Mouse (Mus musculus) spleen, postnatal 0 days (tissue): ENCODE measurements around the gene Mblac1. TPM values are rescaled to one million over a fixed set of nuclear protein-coding genes. Genes with fewer than 3 reads are reported as not detected.
A peak's percentile ranks its signal among the peaks of the same experiment; 100 is the strongest.

Experiments used
- microRNA counts: library from miRNA; unstranded; fragments of <30 nt; microRNA quantifications from one replicate; lab custom pipeline; 2015
- polyA plus RNA-seq: library from polyadenylated mRNA; unstranded; fragments of >200 nt; fragmentation: Nextera tagmentation; extraction: Ambion mirVana; gene quantifications from 2 replicates; pipeline ENCODE4 v1.2.1, GENCODE M21; 2015

Mblac1 gene
- polyA plus RNA-seq: 6.0 and 7.3 TPM in 2 replicates

DNA sequence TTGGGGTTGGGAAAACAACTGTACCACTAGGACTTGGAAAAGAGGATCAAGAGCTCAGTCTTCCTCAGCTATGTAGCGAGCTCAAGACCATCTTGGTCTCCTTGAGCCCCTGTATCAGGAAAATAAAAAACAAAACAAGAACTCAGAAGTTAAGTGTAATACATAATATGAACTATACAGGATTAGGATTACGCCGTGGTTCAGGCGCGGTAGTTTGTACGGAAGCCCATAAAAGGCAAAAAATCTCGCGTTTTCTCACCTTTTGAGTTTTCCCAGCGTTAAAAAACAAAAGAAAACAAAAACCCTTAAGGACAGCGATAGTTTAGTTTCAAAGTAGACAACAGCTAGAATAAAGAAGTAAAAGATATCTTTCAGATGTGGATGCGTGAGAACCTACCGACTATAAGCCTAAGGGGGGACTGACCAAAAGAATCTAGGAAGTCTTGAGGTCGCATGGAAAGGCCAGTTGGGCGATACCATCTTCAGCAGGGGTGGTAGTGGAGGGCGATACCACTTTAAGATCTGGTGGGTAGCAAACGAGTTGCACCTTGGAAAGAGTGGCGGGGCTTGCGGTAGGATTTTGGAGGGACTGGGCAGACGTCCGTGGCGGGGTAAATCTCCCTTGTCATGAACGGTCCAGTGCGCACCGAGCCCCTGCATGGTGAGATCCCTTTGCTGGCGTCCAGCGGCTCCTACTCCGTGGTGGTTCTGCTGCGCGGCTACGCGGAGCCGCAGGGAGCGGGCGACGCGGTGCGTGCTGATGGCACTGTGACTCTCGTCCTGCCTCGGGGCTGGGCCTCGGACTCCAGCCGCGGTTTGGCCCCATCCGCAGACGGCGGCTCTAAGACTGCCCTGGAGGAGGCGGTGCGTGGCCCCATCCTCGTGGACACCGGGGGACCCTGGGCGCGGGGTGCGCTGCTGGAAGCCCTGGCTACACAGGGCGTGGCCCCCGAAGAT is at the start of gene Mblac1:
TSS of gene Mblac1 (plus strand) at position 544 of the 957 bp plus-strand sequence.

DNA sequence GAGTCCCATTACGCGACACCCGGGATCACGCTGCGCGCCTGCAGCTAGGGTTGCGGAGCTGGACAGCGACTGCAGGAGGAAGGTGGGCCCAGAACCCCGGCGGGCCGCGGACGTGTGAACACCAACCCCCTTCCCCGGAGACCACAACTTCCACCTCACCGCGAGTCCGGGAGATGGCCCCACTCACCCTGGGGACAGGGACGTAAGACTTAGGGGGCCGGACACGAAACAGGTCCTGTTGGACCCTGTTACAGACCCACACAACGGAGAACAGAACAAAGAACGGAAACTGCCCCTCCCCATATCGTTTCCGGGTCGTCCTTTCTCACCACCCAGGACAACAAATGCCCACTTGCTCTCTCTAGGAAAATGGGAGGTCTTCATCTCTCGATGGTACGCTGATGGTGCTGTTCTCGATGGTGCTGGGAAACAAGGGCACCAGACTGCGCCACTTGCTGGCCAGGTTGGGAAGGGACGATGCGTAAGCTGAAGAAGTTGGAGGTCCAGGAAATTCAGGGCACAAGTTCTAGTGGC is 38.6 kb upstream of the Mblac1 start, which contains the start of gene Zfp113:
TSS of gene Zfp113 (minus strand) at position 302 of the 534 bp plus-strand sequence.

DNA sequence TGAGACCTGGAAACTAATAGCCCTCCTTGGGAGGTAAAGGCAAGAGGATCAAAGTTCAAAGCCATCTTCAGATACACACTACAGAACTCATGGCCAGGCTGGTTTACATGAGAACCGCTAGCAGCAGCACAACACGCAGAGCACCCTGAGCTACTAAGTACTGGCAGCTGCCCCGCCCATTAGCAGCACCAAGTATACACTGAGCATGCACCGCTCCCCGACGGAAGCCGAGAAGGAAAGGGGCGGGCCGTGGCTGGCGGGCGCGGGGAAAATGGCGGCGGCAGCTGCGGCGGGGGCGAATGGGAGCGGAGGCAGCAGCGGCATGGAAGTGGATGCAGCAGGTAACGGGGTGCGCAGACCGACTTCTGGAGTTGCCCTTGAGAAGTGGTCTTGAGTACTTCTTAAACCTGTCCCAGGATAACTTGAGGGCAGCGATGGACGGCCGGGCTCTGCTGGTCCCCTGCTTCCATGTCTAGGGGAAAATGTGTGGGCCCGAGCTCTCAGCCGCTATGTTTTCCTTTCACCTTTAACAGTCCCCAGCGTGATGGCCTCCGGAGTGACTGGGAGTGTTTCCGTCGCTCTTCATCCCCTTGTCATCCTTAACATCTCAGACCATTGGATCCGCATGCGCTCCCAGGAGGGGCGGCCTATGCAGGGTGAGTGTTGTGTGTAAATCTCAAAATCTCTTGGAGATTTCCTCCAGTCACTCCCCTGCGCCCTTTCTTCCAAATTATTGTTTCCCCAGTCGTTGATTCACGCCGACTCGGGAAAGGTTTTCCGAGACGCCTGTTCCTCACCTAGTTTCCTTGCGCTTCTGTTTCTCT is 33.1 kb upstream of the Mblac1 start, which contains the start of gene Cops6:
TSS of gene Cops6 (plus strand) at position 230 of the 824 bp plus-strand sequence.

DNA sequence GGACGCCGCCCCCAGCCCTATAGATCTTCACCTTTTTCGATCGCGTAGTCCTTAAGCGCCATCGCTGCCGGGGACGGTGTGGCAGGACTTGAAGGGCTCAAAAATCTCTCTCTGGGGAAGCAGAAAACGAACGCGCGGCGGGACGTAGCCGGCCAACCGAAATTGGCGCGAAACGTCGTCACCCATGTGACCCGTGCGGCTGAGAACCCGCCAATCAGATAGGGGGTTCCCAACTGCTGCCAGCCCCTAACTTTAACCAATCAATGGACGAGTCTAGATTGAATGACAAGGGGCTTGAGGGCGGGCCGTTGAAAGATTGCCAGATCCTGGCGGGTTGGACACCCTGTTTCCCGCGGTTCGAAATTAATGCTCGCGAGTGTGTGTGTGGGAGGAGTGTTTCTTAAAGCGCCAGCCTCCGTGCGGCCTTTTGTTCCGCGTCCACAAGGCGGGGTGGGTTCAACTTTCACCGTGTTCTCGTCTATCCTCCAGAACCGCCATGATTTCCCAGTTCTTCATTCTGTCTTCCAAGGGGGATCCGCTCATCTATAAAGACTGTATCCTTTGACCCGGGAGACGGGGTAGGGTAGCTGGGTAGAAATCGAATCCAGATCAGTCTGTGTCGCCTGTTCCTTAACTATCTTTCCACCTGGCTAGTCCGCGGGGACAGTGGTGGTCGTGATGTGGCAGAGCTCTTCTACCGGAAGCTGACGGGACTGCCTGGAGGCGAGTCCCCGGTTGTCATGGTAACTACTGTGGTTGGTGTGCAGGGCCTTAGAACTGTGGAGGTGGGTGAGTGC is 22.2 kb upstream of the Mblac1 start, which contains the start of the genes Ap4m1 and Mcm7:
TSS of gene Ap4m1 (plus strand) at position 308 of the 797 bp plus-strand sequence.
TSS of gene Mcm7 (minus strand) at position 728 of the 797 bp plus-strand sequence.

DNA sequence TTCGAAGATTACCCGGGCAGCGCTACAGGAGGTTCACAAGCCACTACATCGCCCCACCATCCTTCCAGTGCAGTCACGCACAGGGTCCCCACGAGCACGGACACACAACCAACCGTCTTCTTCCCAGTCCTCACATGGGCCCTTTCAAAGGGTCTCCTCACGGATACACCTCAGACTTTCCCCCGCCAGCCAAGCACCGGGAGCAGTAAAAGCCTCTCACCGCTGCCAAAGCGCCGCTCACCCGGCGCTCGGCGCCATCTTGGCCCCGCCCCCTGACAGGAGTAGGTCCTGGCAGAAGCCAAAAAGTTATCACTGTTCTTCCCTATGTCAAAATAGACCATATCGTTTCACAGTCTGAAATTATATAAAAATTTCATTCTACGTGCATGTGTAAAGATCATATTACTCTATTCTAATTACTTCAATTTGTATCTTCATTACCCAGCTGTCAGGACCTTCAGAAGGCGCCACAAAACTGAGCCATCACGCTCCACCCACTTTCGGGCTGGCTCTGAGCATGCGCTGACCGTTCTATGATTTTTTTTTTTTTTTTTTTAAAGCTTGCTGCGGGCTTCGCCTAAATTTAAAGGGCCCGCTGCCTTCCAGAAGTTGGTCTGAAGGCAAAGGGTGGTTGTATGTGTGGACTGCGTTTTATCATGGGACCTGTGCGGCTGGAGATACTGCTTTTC is 7.0 kb upstream of the Mblac1 start, which contains the start of the genes Taf6 and Cnpy4:
TSS of gene Taf6 (minus strand) at position 502 of the 689 bp plus-strand sequence.
TSS of gene Cnpy4 (plus strand) at position 536 of the 689 bp plus-strand sequence.

DNA sequence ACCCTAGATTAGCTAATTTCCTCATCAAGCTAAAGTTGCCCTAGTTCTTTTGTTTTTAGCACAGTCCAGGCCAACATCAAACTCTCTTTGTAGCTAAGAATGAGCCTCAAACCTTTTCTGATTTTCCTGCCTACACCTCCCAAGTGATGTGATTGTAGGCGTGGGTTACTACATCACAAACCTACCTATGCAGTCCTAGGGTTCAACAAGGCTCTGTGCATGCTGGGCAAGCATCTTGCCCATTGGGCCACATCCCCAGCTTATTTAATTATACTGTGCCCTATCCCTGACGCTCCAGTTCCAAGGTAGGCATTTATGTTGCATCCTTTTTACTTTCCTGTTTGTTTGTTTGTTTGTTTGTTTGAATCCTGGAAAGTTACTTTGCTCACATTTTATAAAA is 31.6 kb downstream of the Mblac1 start, which contains the start of gene Nxpe5:
TSS of gene Nxpe5 (plus strand) at position 199 of the 400 bp plus-strand sequence.

MicroRNA genes within 50 kb of the gene (microRNA counts, 519-probe panel; counts per million panel counts)
- microRNA mmu-miR-106b (lab: Ali Mortazavi, UCI): 7,810 counts per million, percentile 77 among the panel's probes with 10 or more counts
- 9,119 counts per million, percentile 88 among the panel's probes with 10 or more counts for microRNA mmu-miR-25 (lab: Ali Mortazavi, UCI)
- microRNA mmu-miR-93 (lab: Ali Mortazavi, UCI): 7,854 counts per million, percentile 77 among the panel's probes with 10 or more counts

Other genes with a start within 250 kb of the Mblac1 start
- gene Gjc3, start 231.2 kb upstream of the Mblac1 start, polyA plus RNA-seq: 0.04 TPM in 1 of 2 replicates, not detected in the other
- gene Azgp1, start 212.8 kb upstream of the Mblac1 start, polyA plus RNA-seq: 0.46 TPM in 1 of 2 replicates, not detected in the other
- gene Smok3a, start 173.1 kb upstream of the Mblac1 start, polyA plus RNA-seq: not detected in 2 replicates
- gene Smok3b, start 172.9 kb upstream of the Mblac1 start, polyA plus RNA-seq: not detected in 2 replicates
- not detected in 2 replicates for gene Smok3c, start 141.1 kb upstream of the Mblac1 start, polyA plus RNA-seq
- 4.9 and 5.4 TPM in 2 replicates for gene Zkscan1, start 109.2 kb upstream of the Mblac1 start, polyA plus RNA-seq
- gene Zscan21, start 77.4 kb upstream of the Mblac1 start, polyA plus RNA-seq: 14.2 and 17.9 TPM in 2 replicates
- gene Zfp113, start 38.6 kb upstream of the Mblac1 start, polyA plus RNA-seq: 6.2 and 7.3 TPM in 2 replicates
- 124 and 131 TPM in 2 replicates for gene Cops6, start 33.2 kb upstream of the Mblac1 start, polyA plus RNA-seq
- gene Ap4m1, start 22.3 kb upstream of the Mblac1 start, polyA plus RNA-seq: 9.1 and 9.7 TPM in 2 replicates
- gene Mcm7, start 21.9 kb upstream of the Mblac1 start, polyA plus RNA-seq: 197 and 222 TPM in 2 replicates
- 35.1 and 35.4 TPM in 2 replicates for gene Taf6, start 6.9 kb upstream of the Mblac1 start, polyA plus RNA-seq
- 20.0 and 20.2 TPM in 2 replicates for gene Cnpy4, start 6.8 kb upstream of the Mblac1 start, polyA plus RNA-seq
- 1.1 and 1.6 TPM in 2 replicates for gene Nxpe5, start 31.6 kb downstream of the Mblac1 start, polyA plus RNA-seq
- 59.8 and 75.8 TPM in 2 replicates for gene Lamtor4, start 61.2 kb downstream of the Mblac1 start, polyA plus RNA-seq
- gene BC037034, start 69.7 kb downstream of the Mblac1 start, polyA plus RNA-seq: 8.0 and 8.6 TPM in 2 replicates
- gene Gal3st4, start 78.5 kb downstream of the Mblac1 start, polyA plus RNA-seq: 0.49 and 0.56 TPM in 2 replicates
- not detected in 2 replicates for gene Gm43720, start 85.6 kb downstream of the Mblac1 start, polyA plus RNA-seq
- gene Gpc2, start 85.7 kb downstream of the Mblac1 start, polyA plus RNA-seq: 1.5 TPM in 2 replicates
- 1.8 and 2.4 TPM in 2 replicates for gene Stag3, start 85.9 kb downstream of the Mblac1 start, polyA plus RNA-seq
- gene Pvrig, start 147.6 kb downstream of the Mblac1 start, polyA plus RNA-seq: 0.52 and 1.0 TPM in 2 replicates
- 10.5 and 12.1 TPM in 2 replicates for gene Zfp157, start 247.2 kb downstream of the Mblac1 start, polyA plus RNA-seq